8 mouse cellular contexts compared by ENCODE assay signal in the genomic region with DNA sequence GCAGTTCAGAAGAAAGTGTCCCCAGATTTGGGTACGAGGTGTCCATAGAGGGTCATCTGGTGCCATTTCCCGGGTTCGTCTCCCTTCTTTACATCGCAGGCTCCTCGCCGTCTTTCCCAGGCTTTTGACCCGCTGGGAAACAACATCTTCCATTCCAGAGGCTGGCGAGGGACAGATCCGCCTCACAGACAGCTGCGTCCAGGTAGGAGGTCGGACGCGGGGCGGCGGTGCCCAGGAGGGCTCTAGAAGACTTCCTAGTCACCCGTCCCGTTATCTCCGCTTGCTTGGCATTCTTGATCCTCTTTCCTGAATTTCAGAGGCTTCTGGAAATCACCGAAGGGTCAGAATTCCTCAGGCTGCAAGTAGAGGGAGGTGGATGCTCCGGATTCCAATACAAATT. TPM values are rescaled to one million over a fixed set of nuclear protein-coding genes. Genes with fewer than 3 reads are reported as not detected.
DNase-seq lines count a peak whose midpoint lies in the region; ATAC-seq and TF ChIP-seq lines count a peak whose summit lies in the region.

No protein-coding gene starts in this region.

- no peak for ATAC-seq in forebrain, embryonic 16.5 days
- ATAC-seq in liver, embryonic 16.5 days (ENCODE audit: low read depth): no peak

- no peaks in the 10 kb centered on the region for H3K27me3 ChIP-seq in forebrain, embryonic 16.5 days (replicated peaks; ENCODE audit: control insufficient read depth, insufficient read depth, low read length)
- no peaks in the 10 kb centered on the region for H3K27me3 ChIP-seq in liver, embryonic 16.5 days (ENCODE audit: control insufficient read depth, insufficient read depth, low read depth, low read length)

- H3K4me1 ChIP-seq in forebrain, embryonic 16.5 days (replicated peaks; ENCODE audit: control insufficient read depth, insufficient read depth, low read length): peaks cover 30% of the 10 kb centered on the region
- peaks cover 36% of the 10 kb centered on the region for H3K4me1 ChIP-seq in liver, embryonic 16.5 days (ENCODE audit: control insufficient read depth, low read depth, low read length)

- H3K9me3 ChIP-seq in forebrain, embryonic 16.5 days (ENCODE audit: control insufficient read depth, low read length): no peaks in the 10 kb centered on the region
- no peaks in the 10 kb centered on the region for H3K9me3 ChIP-seq in liver, embryonic 16.5 days (replicated peaks; ENCODE audit: control insufficient read depth, low read length)

- TF ChIP-seq CTCF in left cerebral cortex, adult 2 months (IDR thresholded peaks at IDR 0.05): no peak

- H3K36me3 ChIP-seq in forebrain, embryonic 16.5 days (ENCODE audit: control insufficient read depth, insufficient read depth): no peaks in the 10 kb centered on the region
- no peaks in the 10 kb centered on the region for H3K36me3 ChIP-seq in liver, embryonic 16.5 days (ENCODE audit: control insufficient read depth, insufficient read depth)

- peak overlapping the region; percentile 86 for H3K27ac ChIP-seq in left cerebral cortex, adult 2 months
- no peak overlapping the region for H3K27ac ChIP-seq in forebrain, embryonic 16.5 days (ENCODE audit: low read length)
- peak overlapping the region; percentile 98 for H3K27ac ChIP-seq in liver, embryonic 16.5 days (ENCODE audit: low read length)

- DNase-seq in left cerebral cortex, adult 2 months (ENCODE audit: extremely low spot score in 1 of 2, low spot score in 2 of 2): no peak
- no peak for DNase-seq in left cerebral cortex, postnatal 14 days (ENCODE audit: low spot score in 2 of 2)
- DNase-seq in c-Kit-positive CD71-positive TER-119-positive erythroid progenitor cells, embryonic 14.5 days (ENCODE audit: low spot score): peak; percentile 56
- no peak for DNase-seq in cerebellum, adult 8-10 months
- DNase-seq in thymus, postnatal 0 days (ENCODE audit: low spot score): no peak
- DNase-seq in cerebellum, postnatal 10 days: no peak

- WGBS in forebrain, embryonic 16.5 days: under 1% methylated on average over 20 of the region's 20 CpGs
- WGBS in liver, embryonic 16.5 days (ENCODE audit: insufficient replicate concordance): under 1% methylated on average over 20 of the region's 20 CpGs

- peak overlapping the region; percentile 56 for H3K4me2 ChIP-seq in forebrain, embryonic 16.5 days (ENCODE audit: low read length)
- peak overlapping the region; percentile 85 for H3K4me2 ChIP-seq in liver, embryonic 16.5 days (ENCODE audit: low read depth, low read length)

- intact Hi-C loops in left cerebral cortex, adult 2 months (cut with DNase I): no loop called here
- intact Hi-C loops in left cerebral cortex, postnatal 14 days (cut with DNase I): no loop called here

- H3K4me3 ChIP-seq in left cerebral cortex, adult 2 months: peak overlapping the region; percentile 70
- H3K4me3 ChIP-seq in forebrain, embryonic 16.5 days (replicated peaks; ENCODE audit: low read length): peak overlapping the region; percentile 61
- peak overlapping the region; percentile 86 for H3K4me3 ChIP-seq in liver, embryonic 16.5 days (ENCODE audit: low read depth, low read length)

- H3K9ac ChIP-seq in forebrain, embryonic 16.5 days (replicated peaks; ENCODE audit: low read depth, low read length): peak overlapping the region; percentile 73
- peak overlapping the region; percentile 83 for H3K9ac ChIP-seq in liver, embryonic 16.5 days (ENCODE audit: low read depth, low read length)

RNA-seq across cellular contexts. Expression of gene Isca2, which starts 0.4 kb away (rescaled TPM):
- 10 to 100 TPM; 55.9 to 57.7 TPM for total RNA-seq in left cerebral cortex, adult 2 months (2021)
- total RNA-seq in left cerebral cortex, postnatal 14 days (2021): 10 to 100 TPM; 55.3 to 61.8 TPM
- 108 and 141 TPM in 2 replicates for polyA plus RNA-seq in forebrain, embryonic 16.5 days (2015; fragmentation: Nextera tagmentation; extraction: Ambion mirVana)
- polyA plus RNA-seq in liver, embryonic 16.5 days (2015; fragmentation: Nextera tagmentation; extraction: Ambion mirVana): 94.7 and 96.2 TPM in 2 replicates
- 156 TPM in 2 replicates for polyA plus RNA-seq in thymus, postnatal 0 days (2015; fragmentation: Nextera tagmentation; extraction: Ambion mirVana)

RNA-seq across cellular contexts. Expression of gene Npc2, which starts 0.5 kb away (rescaled TPM):
- total RNA-seq in left cerebral cortex, adult 2 months (2021): 10 to 100 TPM; 25.6 to 26.4 TPM
- 10 to 100 TPM; 28.7 to 30.5 TPM for total RNA-seq in left cerebral cortex, postnatal 14 days (2021)
- 76.8 and 80.8 TPM in 2 replicates for polyA plus RNA-seq in forebrain, embryonic 16.5 days (2015; fragmentation: Nextera tagmentation; extraction: Ambion mirVana)
- 26.9 and 27.9 TPM in 2 replicates for polyA plus RNA-seq in liver, embryonic 16.5 days (2015; fragmentation: Nextera tagmentation; extraction: Ambion mirVana)
- 89.7 and 93.1 TPM in 2 replicates for polyA plus RNA-seq in thymus, postnatal 0 days (2015; fragmentation: Nextera tagmentation; extraction: Ambion mirVana)
